Mouse (Mus musculus) MEL (cell line): Measurements from ENCODE around the gene Poldip2.

ENCODE experiments used
- BHLHE40 ChIP-seq: IDR thresholded peaks from 2 replicates; pipeline ENCODE4 v1.6.1; 2012; ENCODE audit warnings: low read depth, mild to moderate bottlenecking, inconsistent platforms, low read length, improper control_type of control experiment, borderline replicate concordance
- E2F4 ChIP-seq: IDR thresholded peaks from 2 replicates; pipeline ENCODE4 v1.6.1; 2011; ENCODE audit warnings: low read depth, low read length, improper control_type of control experiment, borderline replicate concordance
- GATA1 ChIP-seq: IDR thresholded peaks from 2 replicates; pipeline ENCODE4 v1.6.1; 2011; ENCODE audit warnings: low read depth, low read length, improper control_type of control experiment
- JUND ChIP-seq: IDR thresholded peaks from 2 replicates; pipeline ENCODE4 v1.6.1; 2011; ENCODE audit warnings: low read depth, mild to moderate bottlenecking, improper control_type of control experiment, low read length
- POLR2AphosphoS2 ChIP-seq: IDR thresholded peaks from 2 replicates; pipeline ENCODE4 v1.6.1; 2011; ENCODE audit warnings: low read length, improper control_type of control experiment
- RCOR1 ChIP-seq: IDR thresholded peaks from 2 replicates; pipeline ENCODE4 v1.6.1; 2012; ENCODE audit warnings: low read depth, mild to moderate bottlenecking, inconsistent platforms, low read length, improper control_type of control experiment
- SIN3A ChIP-seq: IDR thresholded peaks from 2 replicates; pipeline ENCODE4 v1.6.1; 2012; ENCODE audit warnings: low read length, improper control_type of control experiment, inconsistent platforms
- TCF12 ChIP-seq: IDR thresholded peaks from 2 replicates; pipeline ENCODE4 v1.6.1; 2014; ENCODE audit warnings: low read depth, mild to moderate bottlenecking, inconsistent platforms, low read length, improper control_type of control experiment, moderate library complexity
- ZMIZ1 ChIP-seq: IDR thresholded peaks from 2 replicates; pipeline ENCODE4 v1.6.1; 2012; ENCODE audit warnings: low read depth, mild to moderate bottlenecking, inconsistent platforms, low read length, improper control_type of control experiment, moderate library complexity
- ZNF384 ChIP-seq: IDR thresholded peaks from 2 replicates; pipeline ENCODE4 v1.6.1; 2012; ENCODE audit warnings: low read depth, mild to moderate bottlenecking, inconsistent platforms, low read length, improper control_type of control experiment

DNA sequence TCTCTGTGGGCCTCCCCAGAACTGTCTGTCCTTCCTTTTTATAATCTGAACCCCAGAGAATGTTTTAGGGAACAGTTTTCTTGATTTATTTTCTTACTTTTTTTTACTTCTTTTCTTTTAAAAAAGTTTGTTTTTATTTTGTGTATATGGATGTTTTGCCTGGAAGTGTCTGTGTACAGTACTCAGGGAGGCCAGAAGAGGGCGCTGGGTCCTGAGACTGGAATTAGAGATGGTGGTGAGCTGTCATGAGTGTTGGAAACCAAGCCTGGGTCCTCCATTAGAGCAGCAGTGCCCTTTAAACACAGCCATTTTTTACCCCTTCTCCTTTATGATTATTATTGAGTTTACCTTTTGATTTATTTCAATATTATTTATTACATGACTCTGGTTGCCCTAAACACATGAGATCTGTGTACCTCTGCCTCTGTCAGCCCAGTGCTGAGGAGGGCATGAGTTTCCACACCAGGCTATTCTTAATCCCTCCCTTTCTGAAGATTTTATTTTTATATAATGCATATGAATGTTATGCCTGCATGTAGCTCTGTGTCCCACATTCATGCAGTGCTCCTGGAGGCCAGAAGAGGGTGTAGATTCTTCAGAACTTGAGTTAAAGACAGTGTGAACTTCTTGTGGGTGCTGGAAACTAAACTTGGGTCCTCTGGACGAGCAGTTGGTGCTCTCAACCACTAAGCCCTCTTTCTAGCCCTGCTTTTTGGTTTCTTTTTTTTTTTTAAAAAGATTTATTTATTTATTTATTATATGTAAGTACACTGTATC, 3.7 kb downstream of the Poldip2 start:
- TF ChIP-seq ZNF384 (no peak), POLR2AphosphoS2 (no peak), ZMIZ1 (no peak), GATA1 (no peak), SIN3A (no peak), TCF12 (no peak), RCOR1 (no peak), E2F4 (no peak), JUND (no peak), BHLHE40 (no peak)
